Mouse (Mus musculus) stomach, embryonic 15.5 days (tissue): ENCODE data around the gene Cpeb4. TPM values are rescaled to one million over a fixed set of nuclear protein-coding genes. Genes with fewer than 3 reads are reported as not detected.
"Not testable (repeated sequence)": the region's sequence is repeated elsewhere in the genome, so short reads cannot be mapped to it uniquely, and the experiment has no call there.

Experiments used
- ATAC-seq: fragments of 200-750 bp; cut with Nextera tagmentation; 2 replicates; pipeline ENCODE4 v1.8.0; 2017; ENCODE audit warnings: low read depth, moderate number of reproducible peaks, moderate TSS enrichment; ENCODE audit not compliant: insufficient read depth, low FRiP score
- H3K27ac ChIP-seq: fragments of 300-500 bp; sonication (generic); 2 replicates; pipeline ENCODE4 v1.5.1; 2015; ENCODE audit warnings: mild to moderate bottlenecking, inconsistent platforms
- H3K27me3 ChIP-seq: fragments of 300-500 bp; sonication (generic); replicated peaks from 2 replicates; pipeline ENCODE4 v1.6.1; 2015; ENCODE audit warnings: inconsistent platforms
- H3K36me3 ChIP-seq: fragments of 300-500 bp; sonication (generic); 2 replicates; pipeline ENCODE4 v1.6.1; 2015; ENCODE audit warnings: inconsistent platforms
- H3K4me1 ChIP-seq: fragments of 300-500 bp; sonication (generic); 2 replicates; pipeline ENCODE4 v1.6.1; 2015; ENCODE audit warnings: inconsistent platforms
- H3K4me2 ChIP-seq: fragments of 300-500 bp; sonication (generic); 2 replicates; pipeline ENCODE4 v1.6.1; 2015; ENCODE audit warnings: mild to moderate bottlenecking, inconsistent platforms
- H3K4me3 ChIP-seq: fragments of 300-500 bp; sonication (generic); replicated peaks from 2 replicates; pipeline ENCODE4 v1.5.1; 2015; ENCODE audit warnings: inconsistent platforms
- H3K9ac ChIP-seq: fragments of 300-500 bp; sonication (generic); 2 replicates; pipeline ENCODE4 v1.6.1; 2015; ENCODE audit warnings: inconsistent platforms
- H3K9me3 ChIP-seq: fragments of 300-500 bp; sonication (generic); 2 replicates; pipeline ENCODE4 v1.6.1; 2016; ENCODE audit warnings: inconsistent platforms
- WGBS: fragments of 180-500 bp; shearing (Covaris S2); methylation state at CpG from one replicate; pipeline ENCODE4 v1.1.7; 2015; 5-methylcytosine and 5-hydroxymethylcytosine counted together
- polyA plus RNA-seq: library from polyadenylated mRNA; unstranded; fragments of >200 nt; fragmentation: Nextera tagmentation; extraction: Ambion mirVana; gene quantifications from 2 replicates; pipeline ENCODE4 v1.2.1, GENCODE M21; 2015

Cpeb4 gene
- polyA plus RNA-seq, 1 experiment from 2014 or later = 4.6 TPM

- 94% methylated on average over 1 of the region's 1 CpGs for WGBS
- no peaks in the 10 kb centered on the region for H3K36me3 ChIP-seq
Measured at GRCm38 (mm10) chr11:31963993-31964392, 92.0 kb downstream of the Cpeb4 start.

GRCm38 (mm10) chr11:31965256-31966134 is 93.5 kb downstream of the Cpeb4 start, which contains the start of gene 4930524B15Rik:
TSS of gene 4930524B15Rik (plus strand) at chr11:31965592.
- Histone ChIP-seq H3K27ac (no peak within 1 kb of the TSS), H3K36me3 (no peaks in the 10 kb centered on the region), H3K4me2 (peak within 1 kb of the TSS; percentile 56), H3K4me3 (peak within 1 kb of the TSS; percentile 28), H3K9ac (no peak within 1 kb of the TSS), H3K9me3 (no peaks in the 10 kb centered on the region), H3K4me1 (peaks cover 5% of the 10 kb centered on the region), H3K27me3 (no peaks in the 10 kb centered on the region)
- no peak for ATAC-seq
- 47% methylated on average over 46 of the region's 49 CpGs for WGBS

More at GRCm38 (mm10) chr11:31963993-31964392, 92.0 kb downstream of the Cpeb4 start:
- Histone ChIP-seq H3K27me3 (no peaks in the 10 kb centered on the region), H3K27ac (no peak overlapping the region), H3K9me3 (no peaks in the 10 kb centered on the region), H3K4me3 (no peak overlapping the region), H3K9ac (no peak overlapping the region), H3K4me2 (no peak overlapping the region), H3K4me1 (peaks cover 5% of the 10 kb centered on the region)
- no peak for ATAC-seq

GRCm38 (mm10) chr11:31974132-31974531 is 102.1 kb downstream of the Cpeb4 start:
- no peak overlapping the region for H3K27ac ChIP-seq
- H3K9me3 ChIP-seq = no peaks in the 10 kb centered on the region
- no peaks in the 10 kb centered on the region for H3K4me1 ChIP-seq
- H3K4me2 ChIP-seq = no peak overlapping the region
- no peak for ATAC-seq
- WGBS = 45% methylated on average over 4 of the region's 4 CpGs
- no peak overlapping the region for H3K4me3 ChIP-seq
- no peaks in the 10 kb centered on the region for H3K36me3 ChIP-seq
- no peaks in the 10 kb centered on the region for H3K27me3 ChIP-seq
- no peak overlapping the region for H3K9ac ChIP-seq

- no peaks in the 10 kb centered on the region for H3K27me3 ChIP-seq
- no peaks in the 10 kb centered on the region for H3K9me3 ChIP-seq
- no peak overlapping the region; the same call in 1 of the 2 replicates for H3K27ac ChIP-seq
- H3K4me2 ChIP-seq = no peak overlapping the region
- ATAC-seq = peak; percentile 35; the same call in 1 of the 2 replicates
- no peak overlapping the region for H3K4me3 ChIP-seq
- WGBS = 24% methylated on average over 8 of the region's 8 CpGs
- no peaks in the 10 kb centered on the region for H3K36me3 ChIP-seq
- H3K4me1 ChIP-seq = no peaks in the 10 kb centered on the region
- no peak overlapping the region for H3K9ac ChIP-seq
Measured at GRCm38 (mm10) chr11:31974826-31975225, 102.8 kb downstream of the Cpeb4 start.

- H3K4me1 ChIP-seq = no peaks in the 10 kb centered on the region
- H3K27me3 ChIP-seq = no peaks in the 10 kb centered on the region
- H3K36me3 ChIP-seq = no peaks in the 10 kb centered on the region
- no peaks in the 10 kb centered on the region for H3K9me3 ChIP-seq
- no peak overlapping the region for H3K27ac ChIP-seq
- no peak overlapping the region for H3K9ac ChIP-seq
- H3K4me3 ChIP-seq = no peak overlapping the region
- no peak for ATAC-seq
- WGBS = 74% methylated on average over 5 of the region's 5 CpGs
- H3K4me2 ChIP-seq = no peak overlapping the region
Measured at GRCm38 (mm10) chr11:31975678-31976077, 103.7 kb downstream of the Cpeb4 start.

GRCm38 (mm10) chr11:31976137-31976536 is 104.1 kb downstream of the Cpeb4 start:
- Histone ChIP-seq H3K9me3 (no peaks in the 10 kb centered on the region), H3K36me3 (no peaks in the 10 kb centered on the region), H3K9ac (no peak overlapping the region), H3K4me3 (no peak overlapping the region), H3K27ac (no peak overlapping the region), H3K27me3 (no peaks in the 10 kb centered on the region), H3K4me2 (no peak overlapping the region), H3K4me1 (no peaks in the 10 kb centered on the region)
- 61% methylated on average over 5 of the region's 5 CpGs for WGBS
- ATAC-seq = no peak

- 92% methylated on average over 5 of the region's 5 CpGs for WGBS
- H3K36me3 ChIP-seq, H3K9me3 ChIP-seq, H3K4me1 ChIP-seq, H3K4me3 ChIP-seq, H3K27ac ChIP-seq, H3K27me3 ChIP-seq, H3K4me2 ChIP-seq, H3K9ac ChIP-seq, ATAC-seq: not testable (repeated sequence)
Measured at GRCm38 (mm10) chr11:31980089-31980488, 108.1 kb downstream of the Cpeb4 start.

GRCm38 (mm10) chr11:31981830-31982229 is 109.8 kb downstream of the Cpeb4 start:
- WGBS = 87% methylated on average over 7 of the region's 7 CpGs
- Histone ChIP-seq H3K4me3 (no peak overlapping the region), H3K4me1 (no peaks in the 10 kb centered on the region), H3K4me2 (no peak overlapping the region), H3K9ac (no peak overlapping the region), H3K27ac (no peak overlapping the region), H3K36me3 (no peaks in the 10 kb centered on the region), H3K27me3 (no peaks in the 10 kb centered on the region), H3K9me3 (no peaks in the 10 kb centered on the region)
- ATAC-seq = no peak

GRCm38 (mm10) chr11:31982247-31982943 is 110.4 kb downstream of the Cpeb4 start:
- not testable (repeated sequence) for H3K9me3 ChIP-seq, H3K4me3 ChIP-seq, ATAC-seq, H3K4me2 ChIP-seq, H3K27me3 ChIP-seq, H3K9ac ChIP-seq, H3K4me1 ChIP-seq, H3K36me3 ChIP-seq, H3K27ac ChIP-seq
- 83% methylated on average over 13 of the region's 13 CpGs for WGBS

- Histone ChIP-seq H3K9ac (no peak overlapping the region), H3K4me3 (no peak overlapping the region), H3K27me3 (no peaks in the 10 kb centered on the region), H3K9me3 (no peaks in the 10 kb centered on the region), H3K4me1 (no peaks in the 10 kb centered on the region), H3K27ac (no peak overlapping the region), H3K4me2 (no peak overlapping the region), H3K36me3 (no peaks in the 10 kb centered on the region)
- ATAC-seq = no peak
Measured at GRCm38 (mm10) chr11:31983249-31983648, 111.2 kb downstream of the Cpeb4 start.

GRCm38 (mm10) chr11:31984786-31985185 is 112.8 kb downstream of the Cpeb4 start:
- Histone ChIP-seq H3K4me3 (no peak overlapping the region), H3K9me3 (no peaks in the 10 kb centered on the region), H3K36me3 (no peaks in the 10 kb centered on the region), H3K4me1 (no peaks in the 10 kb centered on the region), H3K4me2 (no peak overlapping the region), H3K9ac (no peak overlapping the region), H3K27ac (no peak overlapping the region), H3K27me3 (no peaks in the 10 kb centered on the region)
- WGBS = 54% methylated on average over 2 of the region's 2 CpGs
- ATAC-seq = no peak
